Mouse (Mus musculus): ENCODE results near the gene Agap1.

DNA sequence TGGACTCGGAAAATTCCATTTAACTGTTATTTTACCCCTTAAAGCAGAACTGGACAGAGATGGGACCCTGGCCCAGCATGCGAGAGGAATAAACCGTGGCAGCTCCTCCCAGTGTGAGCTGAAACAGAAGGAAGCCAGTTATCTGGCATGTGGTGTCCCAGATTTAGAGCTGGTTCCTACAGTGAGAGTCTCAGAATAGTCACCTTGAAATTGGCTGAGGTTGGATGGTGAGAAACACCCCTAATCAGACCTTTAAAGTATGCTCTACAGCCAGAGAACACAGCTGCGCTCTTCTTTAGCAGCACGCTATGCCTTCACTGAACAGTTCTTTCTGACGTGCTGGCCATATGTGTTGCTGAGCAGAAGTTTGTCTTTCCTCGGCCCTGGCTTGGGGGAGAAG is 168.2 kb downstream of the Agap1 start:
- TF ChIP-seq CTCF (IDR thresholded peaks at IDR 0.05; ENCODE audit: borderline replicate concordance, extremely low read depth, insufficient read depth, insufficient read length) (no peak), POLR2A (IDR thresholded peaks at IDR 0.05; ENCODE audit: borderline replicate concordance, extremely low read depth, insufficient read depth, insufficient read length, poor library complexity, severe bottlenecking) (no peak)

Data from brain, embryonic 14.5 days (tissue).